Mouse (Mus musculus): ENCODE results near the gene Zbtb16. TPM values are rescaled to one million over a fixed set of nuclear protein-coding genes. Genes with fewer than 3 reads are reported as not detected.
A peak's percentile ranks its signal among the peaks of the same experiment; 100 is the strongest.

Zbtb16 gene
- polyA plus RNA-seq, 1 experiment from 2014 or later: 7.0 TPM

DNA sequence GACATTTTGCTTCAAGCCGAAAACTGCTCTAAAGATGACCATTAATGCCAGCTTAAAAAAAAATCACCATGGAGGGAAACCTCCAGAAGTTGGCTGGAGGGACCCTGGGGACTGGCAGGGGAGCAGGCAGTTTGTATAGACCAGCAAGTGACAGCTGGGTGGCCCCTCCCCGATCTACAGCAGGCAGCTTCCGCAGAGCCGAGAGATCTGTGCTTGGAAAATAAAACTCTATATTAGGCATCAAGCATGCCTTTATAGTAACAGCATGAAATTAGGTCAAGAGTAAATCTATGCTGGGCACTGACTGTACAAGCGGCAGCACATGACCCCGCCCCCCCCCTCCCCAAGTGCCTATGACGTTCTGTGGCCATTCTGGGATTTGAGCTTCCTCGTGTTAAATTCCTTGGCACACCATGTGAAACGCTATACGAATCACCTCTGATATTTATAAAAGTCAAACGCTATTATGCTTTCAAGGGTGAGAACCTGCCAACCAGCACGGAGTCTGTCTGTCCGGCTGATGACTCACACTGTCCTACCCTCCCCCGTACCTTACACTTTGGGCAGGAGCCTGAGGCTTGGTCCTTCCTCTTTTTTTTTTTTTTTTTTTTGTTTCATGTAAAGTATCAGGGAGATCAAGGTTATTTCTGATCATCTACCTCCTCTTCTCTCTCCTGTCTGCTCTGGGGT lies 128.7 kb downstream of the Zbtb16 start:
- H3K4me2 ChIP-seq: no peak overlapping the region
- peaks cover 31% of the 10 kb centered on the region for H3K4me1 ChIP-seq

GRCm38 (mm10) chr9:48701296-48701695 lies 134.7 kb downstream of the Zbtb16 start:
- H3K4me3 ChIP-seq: no peak overlapping the region
- H3K36me3 ChIP-seq: no peaks in the 10 kb centered on the region
- no peak overlapping the region for H3K4me2 ChIP-seq
- peaks cover 7% of the 10 kb centered on the region for H3K4me1 ChIP-seq
- H3K27me3 ChIP-seq: peaks cover 3% of the 10 kb centered on the region
- no peaks in the 10 kb centered on the region for H3K9me3 ChIP-seq
- 66% methylated on average over 4 of the region's 4 CpGs for WGBS
- no peak for ATAC-seq (ENCODE audit: borderline replicate concordance, extremely low read depth, low FRiP score, low TSS enrichment)
- no peak overlapping the region for H3K9ac ChIP-seq
- no peak overlapping the region for H3K27ac ChIP-seq

More for the DNA sequence above, 128.7 kb downstream of the Zbtb16 start:
- H3K27ac ChIP-seq: peak overlapping the region; percentile 43; the same call in 1 of the 2 replicates
- H3K9ac ChIP-seq: no peak overlapping the region
- ATAC-seq (ENCODE audit: borderline replicate concordance, extremely low read depth, low FRiP score, low TSS enrichment): peak; percentile 27; the same call in 1 of the 2 replicates
- H3K4me3 ChIP-seq: no peak overlapping the region
- 32% methylated on average over 14 of the region's 14 CpGs for WGBS
- H3K36me3 ChIP-seq: no peaks in the 10 kb centered on the region
- no peaks in the 10 kb centered on the region for H3K9me3 ChIP-seq
- no peaks in the 10 kb centered on the region; the same call in 1 of the 2 replicates for H3K27me3 ChIP-seq

DNA sequence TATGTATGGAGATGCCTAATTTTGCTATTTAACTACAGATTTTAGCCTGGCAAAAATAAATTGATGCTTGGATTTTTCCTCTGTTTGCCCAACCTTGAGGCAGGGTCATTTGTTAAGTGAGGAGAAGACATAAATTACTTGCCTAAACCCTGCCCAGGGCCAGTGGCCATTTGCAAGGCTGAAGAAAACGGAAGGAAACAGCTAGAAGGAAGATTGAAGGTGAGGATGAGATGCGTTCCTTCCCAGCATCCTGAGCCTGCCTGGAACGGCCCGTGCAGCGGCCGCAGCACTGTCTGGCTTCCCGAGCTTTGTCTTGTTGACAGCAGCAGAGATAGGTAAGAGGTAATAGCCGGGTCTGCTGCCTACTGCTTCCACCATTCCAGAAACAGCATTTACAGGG lies 135.2 kb downstream of the Zbtb16 start:
- Histone ChIP-seq H3K27me3 (peaks cover 3% of the 10 kb centered on the region), H3K4me3 (no peak overlapping the region), H3K36me3 (no peaks in the 10 kb centered on the region), H3K27ac (no peak overlapping the region), H3K9ac (no peak overlapping the region), H3K9me3 (no peaks in the 10 kb centered on the region), H3K4me1 (peaks cover 7% of the 10 kb centered on the region), H3K4me2 (no peak overlapping the region)
- ATAC-seq (ENCODE audit: borderline replicate concordance, extremely low read depth, low FRiP score, low TSS enrichment): no peak
- WGBS: 37% methylated on average over 8 of the region's 8 CpGs

DNA sequence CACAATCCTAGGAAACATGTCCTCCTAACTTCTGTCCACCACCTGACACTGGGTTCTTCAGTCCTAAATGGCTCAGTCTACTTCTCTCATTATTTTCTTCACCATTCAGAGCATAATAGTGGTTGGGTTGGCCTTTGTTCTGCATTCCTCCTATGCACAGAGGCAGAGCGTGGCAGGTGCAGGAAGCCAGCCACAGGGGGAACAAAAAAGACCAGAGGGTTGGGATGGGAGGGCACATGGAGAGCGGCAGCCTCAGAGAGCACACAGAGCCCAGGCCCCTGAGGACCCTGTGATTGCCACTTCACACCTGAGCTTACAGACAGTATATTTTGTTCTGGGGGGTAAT lies 138.6 kb downstream of the Zbtb16 start:
- peaks cover 29% of the 10 kb centered on the region for H3K4me1 ChIP-seq
- no peaks in the 10 kb centered on the region for H3K36me3 ChIP-seq
- no peaks in the 10 kb centered on the region for H3K9me3 ChIP-seq
- ATAC-seq (ENCODE audit: borderline replicate concordance, extremely low read depth, low FRiP score, low TSS enrichment): no peak
- no peak overlapping the region for H3K4me2 ChIP-seq
- H3K27ac ChIP-seq: no peak overlapping the region
- H3K9ac ChIP-seq: no peak overlapping the region
- H3K4me3 ChIP-seq: no peak overlapping the region
- peaks cover 3% of the 10 kb centered on the region for H3K27me3 ChIP-seq
- 67% methylated on average over 2 of the region's 2 CpGs for WGBS

- Histone ChIP-seq H3K4me3 (no peak overlapping the region), H3K27me3 (peaks cover 3% of the 10 kb centered on the region), H3K36me3 (no peaks in the 10 kb centered on the region), H3K4me1 (peaks cover 29% of the 10 kb centered on the region), H3K27ac (no peak overlapping the region), H3K4me2 (no peak overlapping the region), H3K9ac (no peak overlapping the region), H3K9me3 (no peaks in the 10 kb centered on the region)
- 42% methylated on average over 12 of the region's 12 CpGs for WGBS
- no peak for ATAC-seq (ENCODE audit: borderline replicate concordance, extremely low read depth, low FRiP score, low TSS enrichment)
Observed at GRCm38 (mm10) chr9:48696731-48697469, 139.1 kb downstream of the Zbtb16 start.

- no peak overlapping the region for H3K9ac ChIP-seq
- no peaks in the 10 kb centered on the region for H3K9me3 ChIP-seq
- H3K27ac ChIP-seq: peak overlapping the region; percentile 81; the same call in 1 of the 2 replicates
- H3K36me3 ChIP-seq: no peaks in the 10 kb centered on the region
- peaks cover 29% of the 10 kb centered on the region for H3K4me1 ChIP-seq
- WGBS: 38% methylated on average over 4 of the region's 4 CpGs
- no peak overlapping the region for H3K4me2 ChIP-seq
- H3K27me3 ChIP-seq: peaks cover 3% of the 10 kb centered on the region
- H3K4me3 ChIP-seq: no peak overlapping the region
- ATAC-seq (ENCODE audit: borderline replicate concordance, extremely low read depth, low FRiP score, low TSS enrichment): no peak
Observed at GRCm38 (mm10) chr9:48696330-48696729, 139.7 kb downstream of the Zbtb16 start.

DNA sequence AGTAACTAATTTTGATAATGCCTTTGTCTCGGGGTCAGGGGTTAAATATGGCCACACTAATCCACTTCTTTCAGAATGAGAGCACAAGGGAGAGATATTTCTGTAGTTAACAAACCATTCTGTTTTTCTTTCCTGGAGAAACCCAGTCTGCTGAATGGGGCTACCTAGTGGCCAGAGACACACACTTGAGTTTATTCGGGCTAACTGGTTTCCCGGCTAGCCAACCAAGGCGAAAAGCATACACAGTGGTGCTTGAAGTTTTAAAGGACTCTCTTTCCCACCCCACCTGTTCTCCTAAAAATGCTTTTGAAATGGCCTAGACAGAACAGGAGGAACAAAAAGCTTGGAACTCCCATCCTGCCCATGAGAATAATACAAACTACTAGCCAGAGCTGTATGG lies 140.2 kb downstream of the Zbtb16 start:
- no peak overlapping the region for H3K4me2 ChIP-seq
- peak overlapping the region; percentile 81 for H3K27ac ChIP-seq
- no peak for ATAC-seq (ENCODE audit: borderline replicate concordance, extremely low read depth, low FRiP score, low TSS enrichment)
- H3K4me1 ChIP-seq: peaks cover 29% of the 10 kb centered on the region
- H3K36me3 ChIP-seq: no peaks in the 10 kb centered on the region
- H3K4me3 ChIP-seq: no peak overlapping the region
- H3K9me3 ChIP-seq: no peaks in the 10 kb centered on the region
- no peak overlapping the region for H3K9ac ChIP-seq
- WGBS: 56% methylated on average over 4 of the region's 4 CpGs
- no peaks in the 10 kb centered on the region; the same call in 1 of the 2 replicates for H3K27me3 ChIP-seq

DNA sequence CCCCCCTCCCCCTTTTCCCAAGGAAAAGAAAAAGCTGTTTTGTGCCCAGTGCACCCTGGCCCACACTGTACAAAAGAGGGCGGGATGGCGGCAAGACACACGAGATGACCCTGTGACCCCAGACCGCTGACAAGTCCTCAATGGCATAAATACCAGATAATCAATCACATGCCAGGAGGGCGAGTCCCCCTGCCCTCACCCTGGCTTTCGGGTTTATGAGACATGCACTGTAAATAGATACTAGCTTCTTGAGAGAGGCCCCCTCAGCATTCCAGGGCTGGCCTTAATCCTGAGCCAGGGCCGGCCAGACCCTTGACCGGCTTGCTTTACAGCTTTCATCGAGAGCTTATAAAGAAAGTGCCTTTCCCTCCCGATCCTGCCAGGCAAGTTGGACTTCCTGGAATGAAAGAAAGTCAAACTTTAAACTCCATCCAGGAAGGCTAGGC lies 141.4 kb downstream of the Zbtb16 start:
- peak overlapping the region; percentile 29; the same call in 1 of the 2 replicates for H3K4me2 ChIP-seq
- no peaks in the 10 kb centered on the region; the same call in 1 of the 2 replicates for H3K27me3 ChIP-seq
- peak overlapping the region; percentile 81 for H3K27ac ChIP-seq
- ATAC-seq (ENCODE audit: borderline replicate concordance, extremely low read depth, low FRiP score, low TSS enrichment): peak; percentile 47; the same call in 1 of the 2 replicates
- no peaks in the 10 kb centered on the region for H3K9me3 ChIP-seq
- no peak overlapping the region for H3K9ac ChIP-seq
- 7% methylated on average over 10 of the region's 10 CpGs for WGBS
- no peaks in the 10 kb centered on the region for H3K36me3 ChIP-seq
- H3K4me3 ChIP-seq: no peak overlapping the region
- peaks cover 29% of the 10 kb centered on the region for H3K4me1 ChIP-seq

GRCm38 (mm10) chr9:48693696-48694095 lies 142.3 kb downstream of the Zbtb16 start:
- WGBS: 54% methylated on average over 7 of the region's 7 CpGs
- no peaks in the 10 kb centered on the region; the same call in 1 of the 2 replicates for H3K27me3 ChIP-seq
- ATAC-seq (ENCODE audit: borderline replicate concordance, extremely low read depth, low FRiP score, low TSS enrichment): no peak

GRCm38 (mm10) chr9:48689718-48689980 lies 146.4 kb downstream of the Zbtb16 start:
- Histone ChIP-seq H3K27ac (no peak overlapping the region), H3K27me3 (no peaks in the 10 kb centered on the region), H3K4me3 (no peak overlapping the region), H3K4me2 (no peak overlapping the region), H3K36me3 (no peaks in the 10 kb centered on the region), H3K4me1 (peaks cover 11% of the 10 kb centered on the region), H3K9me3 (no peaks in the 10 kb centered on the region), H3K9ac (no peak overlapping the region)
- ATAC-seq (ENCODE audit: borderline replicate concordance, extremely low read depth, low FRiP score, low TSS enrichment): no peak
- 45% methylated on average over 1 of the region's 1 CpGs for WGBS

More at GRCm38 (mm10) chr9:48693696-48694095, 142.3 kb downstream of the Zbtb16 start:
- no peak overlapping the region for H3K4me2 ChIP-seq
- peaks cover 29% of the 10 kb centered on the region for H3K4me1 ChIP-seq
- H3K27ac ChIP-seq: no peak overlapping the region
- no peak overlapping the region for H3K9ac ChIP-seq
- no peaks in the 10 kb centered on the region for H3K9me3 ChIP-seq
- no peak overlapping the region for H3K4me3 ChIP-seq
- no peaks in the 10 kb centered on the region for H3K36me3 ChIP-seq

DNA sequence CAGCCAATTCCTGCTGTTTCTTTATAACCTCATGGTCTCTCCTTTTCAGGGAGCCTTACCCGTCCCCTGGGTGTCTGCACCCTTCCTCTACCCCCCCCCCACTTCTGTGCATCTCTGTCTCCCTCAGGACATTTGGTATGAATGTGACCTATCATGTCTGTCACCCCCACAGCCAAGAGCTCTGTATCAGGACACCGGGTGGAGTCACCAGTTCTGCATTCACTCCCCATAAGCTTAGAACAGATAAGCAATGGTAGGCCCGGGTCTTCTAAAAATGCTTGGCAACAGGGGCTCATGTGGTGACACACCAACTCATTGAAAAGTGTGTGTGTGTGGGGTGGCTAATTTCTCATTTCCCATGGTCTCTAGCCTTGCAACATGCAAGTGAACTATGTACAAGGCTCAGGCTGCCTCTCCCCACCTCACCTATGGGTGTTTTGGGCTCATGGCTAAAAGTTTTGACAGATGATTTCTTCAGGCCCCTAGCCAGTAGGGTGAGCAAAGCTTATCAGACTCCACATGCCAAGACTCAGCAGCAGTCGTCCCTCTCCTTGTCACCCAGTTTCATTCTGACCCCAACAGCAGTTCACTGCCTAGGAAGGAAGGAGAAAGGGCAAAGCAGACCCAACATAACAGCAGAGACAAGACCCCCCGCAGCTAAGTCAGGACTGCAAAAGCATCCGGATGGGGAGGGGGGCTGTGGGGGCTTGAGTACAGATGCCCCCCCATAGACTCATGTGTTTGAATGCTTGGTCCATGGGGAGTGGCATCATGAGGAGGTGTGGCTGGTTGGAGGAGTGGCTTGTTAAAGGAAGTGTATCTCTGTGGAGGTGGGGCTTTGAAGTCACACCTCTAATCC lies 146.9 kb downstream of the Zbtb16 start:
- Histone ChIP-seq H3K9ac (no peak overlapping the region), H3K27me3 (no peaks in the 10 kb centered on the region), H3K27ac (no peak overlapping the region), H3K36me3 (no peaks in the 10 kb centered on the region), H3K4me1 (peaks cover 6% of the 10 kb centered on the region), H3K9me3 (no peaks in the 10 kb centered on the region), H3K4me3 (no peak overlapping the region), H3K4me2 (no peak overlapping the region)
- WGBS: 61% methylated on average over 6 of the region's 6 CpGs
- peak; percentile 50; the same call in 1 of the 2 replicates for ATAC-seq (ENCODE audit: borderline replicate concordance, extremely low read depth, low FRiP score, low TSS enrichment)
